Mouse (Mus musculus): ENCODE data around the gene Fer1l5.

GRCm38 (mm10) chr1:36465641-36466160 lies 93.6 kb downstream of the Fer1l5 start:
- no peak for TF ChIP-seq POLR2A (IDR thresholded peaks at IDR 0.05; ENCODE audit: insufficient read depth, low read depth, low read length)
- no peak for TF ChIP-seq CTCF (IDR thresholded peaks at IDR 0.05)
